Mouse (Mus musculus): ENCODE data around the gene 1110032F04Rik. TPM values are rescaled to one million over a fixed set of nuclear protein-coding genes. Genes with fewer than 3 reads are reported as not detected.

Gene 1110032F04Rik
- total RNA-seq (2017): 0.43 TPM in 1 of 3 replicates, not detected in the others

GRCm38 (mm10) chr3:68869211-68869690 lies at the start of gene 1110032F04Rik:
1110032F04Rik (plus strand) TSS chr3:68869586.
- ATAC-seq (replicated peaks; ENCODE audit: insufficient number of reproducible peaks, low FRiP score, low TSS enrichment, poor library complexity, severe bottlenecking): no peak

DNA sequence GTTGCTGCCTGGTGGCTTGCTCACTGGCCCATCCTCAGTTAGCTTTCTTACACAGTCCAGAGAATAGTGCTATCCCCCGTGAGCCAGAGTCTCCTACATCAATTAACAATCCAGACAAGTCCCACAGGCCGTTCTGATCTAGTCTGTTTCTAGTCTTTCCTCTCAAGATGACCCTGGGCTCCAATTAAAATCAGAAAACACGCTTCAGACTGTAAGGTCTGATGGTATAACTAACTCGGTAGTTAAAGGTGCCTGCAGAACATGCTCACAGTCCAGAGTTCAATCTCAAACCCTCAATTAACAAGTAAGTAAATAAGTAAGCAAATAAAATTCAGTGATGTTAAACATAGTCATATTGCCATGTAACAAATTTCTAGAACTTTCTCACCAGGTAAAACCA lies 48.0 kb upstream of the 1110032F04Rik start:
- no peak for ATAC-seq (replicated peaks; ENCODE audit: insufficient number of reproducible peaks, low FRiP score, low TSS enrichment, poor library complexity, severe bottlenecking)

DNA sequence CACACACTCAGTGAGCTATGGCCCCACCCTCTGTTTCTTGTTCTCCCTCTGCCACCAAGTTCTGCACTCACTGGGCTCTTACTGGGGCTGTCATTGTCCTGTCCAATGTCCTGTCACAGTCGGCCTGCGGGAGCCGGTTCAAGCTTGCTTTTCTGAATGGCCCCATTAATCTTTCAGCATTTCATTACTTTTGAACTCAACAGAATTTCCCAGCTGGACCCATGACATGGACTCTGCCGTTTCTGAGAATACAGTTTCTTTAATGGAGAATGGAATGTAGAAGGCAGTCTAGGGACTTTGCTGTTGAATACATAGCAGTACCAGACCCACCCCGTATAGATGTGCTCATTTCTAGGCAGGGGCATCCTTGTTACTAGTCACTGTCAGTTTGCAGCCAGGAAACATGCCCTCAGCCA lies 47.5 kb upstream of the 1110032F04Rik start:
- no peak for ATAC-seq (replicated peaks; ENCODE audit: insufficient number of reproducible peaks, low FRiP score, low TSS enrichment, poor library complexity, severe bottlenecking)

GRCm38 (mm10) chr3:68823876-68824764 lies 45.3 kb upstream of the 1110032F04Rik start:
- no peak for ATAC-seq (replicated peaks; ENCODE audit: insufficient number of reproducible peaks, low FRiP score, low TSS enrichment, poor library complexity, severe bottlenecking)

GRCm38 (mm10) chr3:68824765-68825090 lies 44.7 kb upstream of the 1110032F04Rik start:
- no peak for ATAC-seq (replicated peaks; ENCODE audit: insufficient number of reproducible peaks, low FRiP score, low TSS enrichment, poor library complexity, severe bottlenecking)

DNA sequence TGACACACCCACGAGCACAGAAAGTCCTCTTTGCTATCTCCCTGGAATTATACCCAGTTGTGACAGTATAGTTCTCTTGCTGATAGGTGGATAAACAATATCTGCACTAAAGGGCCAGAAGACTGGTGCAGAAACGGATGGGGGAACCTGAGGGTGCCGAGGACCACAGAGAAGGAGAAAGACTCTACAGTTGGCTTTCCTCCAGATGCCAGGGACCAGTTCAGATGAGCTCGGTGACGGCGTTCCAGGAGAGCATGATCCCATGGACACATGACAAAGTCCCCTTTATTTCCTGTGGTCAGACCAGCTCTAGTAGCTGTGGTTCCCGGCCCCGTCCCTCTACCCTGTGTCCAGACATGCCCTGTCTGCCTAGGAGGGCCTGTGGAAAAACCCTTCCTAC lies 44.2 kb upstream of the 1110032F04Rik start:
- ATAC-seq (replicated peaks; ENCODE audit: insufficient number of reproducible peaks, low FRiP score, low TSS enrichment, poor library complexity, severe bottlenecking): no peak

GRCm38 (mm10) chr3:68827671-68828070 lies 41.7 kb upstream of the 1110032F04Rik start:
- ATAC-seq (replicated peaks; ENCODE audit: insufficient number of reproducible peaks, low FRiP score, low TSS enrichment, poor library complexity, severe bottlenecking): no peak

- ATAC-seq (replicated peaks; ENCODE audit: insufficient number of reproducible peaks, low FRiP score, low TSS enrichment, poor library complexity, severe bottlenecking): no peak
Observed at GRCm38 (mm10) chr3:68829944-68830343, 39.4 kb upstream of the 1110032F04Rik start.

- ATAC-seq (replicated peaks; ENCODE audit: insufficient number of reproducible peaks, low FRiP score, low TSS enrichment, poor library complexity, severe bottlenecking): no peak
Observed at GRCm38 (mm10) chr3:68836857-68837499, 32.4 kb upstream of the 1110032F04Rik start.

GRCm38 (mm10) chr3:68840206-68840605 lies 29.2 kb upstream of the 1110032F04Rik start:
- ATAC-seq (replicated peaks; ENCODE audit: insufficient number of reproducible peaks, low FRiP score, low TSS enrichment, poor library complexity, severe bottlenecking): no peak

GRCm38 (mm10) chr3:68844025-68844424 lies 25.4 kb upstream of the 1110032F04Rik start:
- no peak for ATAC-seq (replicated peaks; ENCODE audit: insufficient number of reproducible peaks, low FRiP score, low TSS enrichment, poor library complexity, severe bottlenecking)

- no peak for ATAC-seq (replicated peaks; ENCODE audit: insufficient number of reproducible peaks, low FRiP score, low TSS enrichment, poor library complexity, severe bottlenecking)
Observed at GRCm38 (mm10) chr3:68848323-68848722, 21.1 kb upstream of the 1110032F04Rik start.

DNA sequence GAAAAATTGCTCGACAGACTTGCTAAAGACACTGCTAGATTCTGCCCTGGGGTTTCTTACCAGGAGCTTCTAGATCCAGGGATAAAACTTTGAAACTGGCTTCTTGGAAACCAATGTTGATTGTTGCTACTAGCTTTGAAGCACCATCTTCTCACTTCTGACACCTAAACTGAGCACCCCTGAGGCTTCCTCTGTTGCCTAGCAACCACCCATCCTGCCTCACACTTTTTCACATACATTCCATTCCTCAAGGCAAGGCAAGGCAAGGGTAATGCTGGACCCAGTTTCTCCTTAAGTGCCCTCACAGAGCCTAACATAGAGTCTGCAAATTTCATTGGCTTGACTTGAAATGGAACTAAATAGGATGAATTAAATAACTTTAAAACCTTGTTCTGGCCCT lies 17.0 kb upstream of the 1110032F04Rik start:
- no peak for ATAC-seq (replicated peaks; ENCODE audit: insufficient number of reproducible peaks, low FRiP score, low TSS enrichment, poor library complexity, severe bottlenecking)

GRCm38 (mm10) chr3:68869691-68870567 lies 543 bp downstream of the 1110032F04Rik start:
- ATAC-seq (replicated peaks; ENCODE audit: insufficient number of reproducible peaks, low FRiP score, low TSS enrichment, poor library complexity, severe bottlenecking): no peak

GRCm38 (mm10) chr3:68870568-68870950 lies 1.2 kb downstream of the 1110032F04Rik start:
- ATAC-seq (replicated peaks; ENCODE audit: insufficient number of reproducible peaks, low FRiP score, low TSS enrichment, poor library complexity, severe bottlenecking): no peak

DNA sequence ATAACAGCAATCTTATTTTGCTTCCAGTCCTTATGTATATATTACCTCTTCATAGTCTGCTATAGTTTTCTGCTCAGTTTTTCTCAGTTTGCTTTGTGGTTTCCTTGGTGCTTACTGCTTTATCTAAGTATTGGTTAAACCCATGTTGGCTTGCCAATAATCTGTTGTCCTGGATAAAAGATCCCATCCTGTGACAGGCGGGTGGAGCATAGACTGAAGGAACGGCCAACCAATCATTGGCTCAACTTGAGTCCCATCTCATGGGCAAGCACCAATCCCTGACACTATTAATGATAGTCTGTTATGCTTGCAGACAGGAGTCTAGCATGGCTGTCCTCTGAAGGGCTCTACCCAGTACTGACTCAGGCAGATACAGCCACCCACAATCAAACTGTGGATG lies 4.7 kb downstream of the 1110032F04Rik start:
- ATAC-seq (replicated peaks; ENCODE audit: insufficient number of reproducible peaks, low FRiP score, low TSS enrichment, poor library complexity, severe bottlenecking): no peak

DNA sequence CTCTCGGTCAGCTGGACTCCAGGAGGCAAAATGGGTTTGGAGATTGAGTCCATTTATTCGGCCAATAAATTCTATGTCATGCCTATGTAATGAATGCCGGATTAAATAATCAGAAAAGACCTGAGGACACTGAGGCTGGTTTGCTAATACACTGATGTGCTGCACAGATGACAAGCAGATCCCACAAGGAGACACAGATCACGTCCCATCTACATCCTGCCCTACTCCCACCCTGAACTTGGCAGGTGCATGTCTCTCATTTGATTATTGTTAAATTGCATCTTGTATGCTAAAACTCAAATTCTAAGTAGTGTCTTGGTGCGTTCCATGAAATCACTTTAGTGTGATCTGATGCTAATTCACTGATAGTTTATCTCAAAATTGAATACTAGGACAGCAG lies 17.5 kb downstream of the 1110032F04Rik start:
- no peak for ATAC-seq (replicated peaks; ENCODE audit: insufficient number of reproducible peaks, low FRiP score, low TSS enrichment, poor library complexity, severe bottlenecking)

DNA sequence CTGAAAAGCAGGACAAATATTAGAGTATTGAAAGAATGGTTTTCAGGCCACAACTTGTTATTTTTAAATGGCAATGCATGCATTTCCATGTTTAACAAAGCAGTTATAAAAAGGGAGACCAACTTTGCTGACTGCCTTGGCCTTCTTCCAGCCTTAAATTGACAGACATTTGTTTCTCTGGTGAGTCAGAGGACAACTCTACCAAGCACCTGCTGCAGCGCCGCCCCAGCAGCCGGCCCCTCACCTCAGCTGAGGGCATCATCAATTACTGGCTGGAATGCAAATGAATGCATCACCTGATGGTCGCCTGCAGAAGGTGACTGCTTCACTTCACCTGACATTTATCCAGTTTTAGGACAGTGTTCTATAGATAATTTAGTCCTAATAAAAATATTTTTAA lies 26.0 kb downstream of the 1110032F04Rik start:
- ATAC-seq (replicated peaks; ENCODE audit: insufficient number of reproducible peaks, low FRiP score, low TSS enrichment, poor library complexity, severe bottlenecking): no peak

DNA sequence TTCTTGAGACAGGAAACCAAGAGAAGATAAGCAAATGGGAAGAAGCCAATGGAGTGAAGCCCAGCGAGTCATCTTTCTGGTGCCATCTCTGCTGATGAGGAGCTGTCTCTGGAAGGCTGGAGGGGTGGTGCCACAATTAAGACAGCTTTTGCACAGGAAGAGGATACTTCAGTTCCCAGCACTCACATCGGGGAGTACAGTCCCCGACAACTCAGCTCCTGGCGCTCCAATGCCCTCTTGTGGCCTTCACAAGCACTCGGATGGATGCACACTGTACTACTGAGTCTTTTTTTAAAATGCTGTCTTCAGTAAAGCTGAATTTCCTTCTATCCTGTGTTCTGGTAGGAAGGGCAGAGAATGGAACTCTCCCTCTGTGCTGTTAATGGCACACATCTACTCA lies 27.8 kb downstream of the 1110032F04Rik start:
- no peak for ATAC-seq (replicated peaks; ENCODE audit: insufficient number of reproducible peaks, low FRiP score, low TSS enrichment, poor library complexity, severe bottlenecking)
